Mouse (Mus musculus) cerebellum, adult 18-20 months (tissue): ENCODE results near the gene Pkd1l3.

ENCODE experiments used
- DNase-seq, 2 experiments: peaks; one replicate each; pipeline ENCODE4 v3.0.0; 2021

Gene Pkd1l3

GRCm38 (mm10) chr8:109614243-109615210, at the start of gene Pkd1l3:
Gene Pkd1l3, plus strand, starts transcription at chr8:109614517.
- DNase-seq = no peak

DNA sequence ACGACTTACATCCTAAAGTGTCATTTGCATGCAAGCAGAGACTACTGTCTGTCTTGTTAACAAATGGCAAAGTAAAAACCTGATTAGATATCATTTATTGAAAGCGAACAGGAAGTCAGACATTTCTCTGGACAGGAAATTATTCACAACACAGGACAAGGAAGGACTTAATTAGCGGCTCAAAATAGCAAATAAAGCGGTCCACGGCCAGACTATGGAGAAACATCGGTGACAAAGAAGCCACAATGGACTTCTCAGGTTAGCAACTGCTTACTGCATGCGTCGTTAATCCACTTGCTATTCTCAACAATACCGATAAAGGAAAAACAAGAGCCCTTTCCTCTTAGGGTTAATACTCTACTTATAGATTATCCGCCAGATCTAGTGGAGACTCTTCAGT, 49.6 kb upstream of the Pkd1l3 start:
- DNase-seq = no peak

DNA sequence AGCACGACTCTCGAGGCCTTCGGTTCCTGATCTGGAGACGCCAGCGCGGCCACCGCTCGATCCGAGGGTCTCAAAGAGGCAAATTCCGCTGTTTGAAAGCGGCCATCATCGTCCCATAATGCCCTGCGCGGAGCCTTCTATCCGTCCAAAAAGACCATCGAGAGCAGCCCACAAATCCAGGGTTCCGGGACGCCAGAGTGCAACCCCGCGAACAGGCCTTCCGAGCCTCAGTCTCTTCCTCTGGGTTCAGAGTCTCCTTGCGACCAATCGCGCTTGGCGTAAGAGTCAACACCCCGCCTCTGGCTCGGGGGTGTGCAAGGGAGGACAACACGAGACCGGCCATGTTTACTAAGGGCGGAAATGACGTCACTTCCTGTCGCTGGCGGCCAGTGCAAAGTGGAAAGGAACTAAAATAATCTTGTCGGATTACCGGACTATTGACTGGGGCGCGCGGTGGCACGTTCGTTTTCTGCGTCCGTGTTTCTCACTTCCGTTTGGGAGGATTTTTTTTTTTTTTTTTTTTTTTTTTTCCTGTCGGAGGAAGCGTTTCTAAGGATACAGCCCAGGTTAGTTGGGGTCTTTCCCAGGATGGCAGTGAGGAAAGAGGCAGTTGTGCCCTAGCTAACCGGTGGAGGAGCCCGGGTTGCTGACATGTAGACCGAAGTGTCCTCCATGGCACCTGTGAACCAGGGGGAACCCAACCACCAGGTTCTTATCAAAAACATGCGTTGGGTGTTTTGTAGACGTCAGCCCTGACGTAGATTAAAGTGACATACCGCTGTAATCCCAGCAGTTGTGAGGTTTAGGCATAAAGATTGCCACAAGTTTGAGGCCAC, 48.6 kb upstream of the Pkd1l3 start, which contains the start of the genes Dhx38 and Txnl4b:
Gene Dhx38 (minus strand): TSS at position 364 of the 836 bp plus-strand sequence.
Gene Txnl4b (plus strand): TSS at position 395 of the 836 bp plus-strand sequence.
- DNase-seq = peak; percentile 98 to 99

GRCm38 (mm10) chr8:109571139-109571538, 43.2 kb upstream of the Pkd1l3 start:
- no peak for DNase-seq

DNA sequence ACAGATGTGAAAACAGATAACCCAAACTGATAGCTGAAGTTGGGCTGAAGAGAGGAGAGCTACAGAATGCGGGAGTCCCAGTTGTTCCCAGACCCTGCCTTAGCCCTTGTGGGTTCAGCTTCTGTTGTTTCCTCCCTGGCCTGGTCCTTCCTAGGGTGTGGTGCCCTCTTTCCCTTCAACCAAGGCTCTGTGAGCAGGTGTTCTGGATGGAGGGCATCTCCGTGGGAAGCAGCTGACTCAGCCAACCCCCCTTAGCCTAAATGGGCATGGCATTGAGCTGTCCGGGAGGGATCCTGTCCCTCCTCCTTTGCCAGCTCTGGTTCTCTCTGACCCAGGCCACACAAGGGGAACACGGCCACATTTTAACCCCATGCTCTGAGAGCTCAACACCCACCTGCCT, 38.0 kb upstream of the Pkd1l3 start:
- DNase-seq = no peak

GRCm38 (mm10) chr8:109578900-109579301, 35.4 kb upstream of the Pkd1l3 start, which contains the start of gene Hp:
Gene Hp, minus strand, starts transcription at chr8:109579172.
- DNase-seq = no peak

GRCm38 (mm10) chr8:109584293-109584692, 30.0 kb upstream of the Pkd1l3 start:
- DNase-seq = no peak

GRCm38 (mm10) chr8:109584830-109585229, 29.5 kb upstream of the Pkd1l3 start:
- no peak for DNase-seq

GRCm38 (mm10) chr8:109585652-109586051, 28.7 kb upstream of the Pkd1l3 start:
- DNase-seq = no peak

- no peak for DNase-seq
Measured at GRCm38 (mm10) chr8:109586972-109587504, 27.3 kb upstream of the Pkd1l3 start.

DNA sequence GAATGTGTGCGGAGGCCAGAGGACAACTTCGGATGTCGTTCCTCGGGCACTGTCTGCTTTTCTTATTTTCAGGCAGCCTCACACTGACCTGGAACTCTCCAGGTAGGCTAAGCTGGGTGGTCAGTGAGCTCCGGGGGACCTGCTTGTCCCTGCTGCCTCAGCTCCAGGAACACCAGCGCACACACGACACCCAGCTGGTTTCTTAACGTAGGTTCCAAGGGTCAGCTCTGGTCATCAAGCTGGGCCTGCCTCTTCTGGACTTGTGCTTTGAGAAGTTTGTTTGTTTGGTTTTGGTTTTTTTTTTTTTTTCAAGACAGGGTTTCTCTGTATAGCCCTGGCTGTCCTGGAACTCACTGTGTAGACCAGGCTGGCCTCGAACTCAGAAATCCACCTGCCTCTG, 23.4 kb upstream of the Pkd1l3 start:
- DNase-seq = no peak

- no peak for DNase-seq
Measured at GRCm38 (mm10) chr8:109591367-109591766, 22.9 kb upstream of the Pkd1l3 start.

- no peak for DNase-seq
Measured at GRCm38 (mm10) chr8:109592164-109592563, 22.2 kb upstream of the Pkd1l3 start.

DNA sequence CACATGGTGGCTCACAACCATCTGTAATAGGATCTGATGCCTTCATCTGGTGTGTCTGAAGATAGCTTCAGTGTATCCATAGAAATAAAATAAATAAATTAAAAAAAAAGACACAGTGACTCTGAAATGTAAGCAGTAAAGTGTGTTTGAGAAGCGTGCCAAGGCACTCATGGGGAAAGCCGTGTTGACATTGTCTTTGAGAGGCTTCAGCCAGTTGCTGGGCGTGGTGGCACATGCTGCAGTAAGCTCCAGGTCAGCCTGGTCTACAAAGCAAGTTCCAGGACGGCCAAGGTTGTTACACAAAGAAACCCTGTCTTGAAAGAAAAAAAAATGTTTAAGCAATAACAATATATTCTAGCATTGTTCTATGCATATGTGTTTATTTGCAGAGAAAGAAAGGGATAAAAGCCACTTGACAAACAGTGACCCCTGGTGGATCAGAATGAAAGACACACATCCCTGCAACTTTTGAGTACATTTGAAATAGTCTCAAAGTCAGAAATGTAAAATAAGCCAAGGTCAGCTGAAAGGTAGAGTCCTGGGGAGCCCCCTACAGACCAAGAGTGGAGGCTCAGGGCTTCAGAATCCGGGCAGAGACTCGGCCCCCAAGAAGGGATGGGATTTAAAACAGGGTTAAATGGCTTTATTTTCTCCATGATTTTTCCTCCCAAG, 21.1 kb upstream of the Pkd1l3 start:
- DNase-seq = no peak

DNA sequence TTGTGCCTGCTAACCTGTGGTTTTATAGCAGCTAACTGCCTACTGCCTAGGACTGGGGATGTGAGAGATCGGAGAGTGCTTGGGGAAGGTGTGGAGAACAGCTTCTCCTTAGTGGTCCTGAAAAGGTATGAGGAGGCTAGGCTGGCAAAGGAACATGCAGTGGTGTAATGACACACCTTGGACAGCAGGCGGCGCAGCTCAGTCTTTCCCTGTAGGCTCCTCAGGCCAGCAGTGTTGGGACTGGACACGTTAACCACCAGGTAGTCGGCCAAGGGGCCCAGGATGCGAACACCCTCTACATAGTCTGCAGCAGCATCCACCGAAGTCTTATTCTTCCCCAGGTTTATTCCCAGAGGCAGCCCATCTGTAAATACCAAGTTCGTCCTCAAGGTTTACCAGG, 18.5 kb upstream of the Pkd1l3 start:
- DNase-seq = peak; percentile 37 to 41

DNA sequence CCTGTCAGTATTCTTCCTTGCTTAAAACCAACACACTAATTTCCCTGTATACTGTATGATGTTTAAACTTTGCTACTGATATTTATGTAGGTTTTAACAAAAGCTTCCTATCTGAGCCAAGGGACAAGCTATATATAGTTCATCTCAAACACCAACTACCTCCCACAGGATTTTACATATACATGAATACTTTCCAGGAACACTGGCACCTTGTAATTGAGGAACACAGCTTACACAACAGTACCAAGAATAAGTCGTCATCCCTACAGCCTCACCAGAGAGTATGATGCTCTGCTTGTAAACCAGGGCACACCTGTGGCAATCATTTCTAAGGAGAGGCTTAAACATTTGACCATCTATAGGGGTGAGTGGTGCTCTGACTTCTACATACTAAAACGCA, 7.6 kb upstream of the Pkd1l3 start:
- DNase-seq = no peak

DNA sequence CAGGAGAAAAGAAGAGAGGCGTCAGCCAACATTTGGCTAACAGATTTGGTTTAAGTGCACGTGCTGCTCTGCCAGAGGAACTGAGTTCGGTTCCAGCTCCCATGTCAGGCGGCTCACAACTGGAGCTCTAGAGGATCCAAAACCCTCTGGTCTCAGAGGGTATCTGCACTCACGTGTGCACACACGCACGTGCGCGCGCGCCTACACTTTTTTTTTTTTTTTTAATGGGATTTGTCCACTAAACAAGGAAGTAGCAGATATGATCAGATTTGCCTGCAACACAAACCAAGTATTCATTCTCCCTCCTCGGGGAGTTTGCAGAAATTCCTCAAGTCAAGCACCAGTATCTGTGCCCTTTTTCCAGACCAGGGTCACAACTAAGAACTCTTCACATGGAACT, 6.7 kb upstream of the Pkd1l3 start:
- peak; percentile 8 to 13 for DNase-seq

GRCm38 (mm10) chr8:109608271-109609152, 5.8 kb upstream of the Pkd1l3 start, which contains the start of gene Dhodh:
Gene Dhodh, minus strand, starts transcription at chr8:109608673.
- peak; percentile 96 to 99 for DNase-seq

DNA sequence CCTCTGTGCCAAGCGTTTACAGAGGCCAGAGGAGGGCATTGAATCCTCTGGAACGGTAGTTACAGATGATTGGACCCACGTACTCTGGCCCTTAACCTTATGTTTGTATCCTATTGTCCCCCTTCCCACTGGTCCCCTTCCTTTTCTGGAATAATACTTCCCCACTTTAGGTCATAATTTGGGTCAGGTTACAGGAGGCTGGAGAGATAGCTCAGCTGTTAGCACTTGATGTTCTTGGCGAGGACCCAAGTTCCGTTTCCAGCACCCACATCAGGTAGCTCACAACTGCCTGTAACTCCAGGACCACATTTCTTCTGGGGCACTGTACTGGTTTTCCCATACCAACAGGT, 5.2 kb upstream of the Pkd1l3 start:
- DNase-seq = peak; percentile 19 to 44

GRCm38 (mm10) chr8:109615569-109615968, 1.3 kb downstream of the Pkd1l3 start:
- DNase-seq = no peak

DNA sequence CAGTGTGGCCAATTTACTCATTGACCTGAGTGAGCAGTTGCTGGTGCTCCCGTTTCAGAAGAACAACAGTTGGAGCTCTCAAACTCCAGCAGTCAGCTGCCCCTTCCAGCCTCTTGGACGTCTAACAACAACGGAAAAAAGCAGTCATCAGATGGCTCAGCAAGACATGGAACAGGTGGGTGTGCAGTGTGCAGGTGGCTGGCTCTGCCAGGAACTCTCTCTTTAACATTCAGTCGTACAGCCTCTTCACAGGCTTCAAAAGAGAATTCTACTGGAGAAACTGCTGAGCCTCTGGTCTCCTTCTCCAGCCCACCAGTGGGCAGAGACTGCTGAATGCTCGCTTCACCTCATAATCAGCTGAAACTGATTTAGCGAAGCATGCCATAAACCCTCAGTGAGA, 14.3 kb downstream of the Pkd1l3 start:
- DNase-seq = no peak

- DNase-seq = no peak
Measured at GRCm38 (mm10) chr8:109632498-109632897, 18.2 kb downstream of the Pkd1l3 start.
